Mouse (Mus musculus): ENCODE data around the gene Kpna2. TPM values are rescaled to one million over a fixed set of nuclear protein-coding genes. Genes with fewer than 3 reads are reported as not detected.

The Kpna2 gene
- total RNA-seq, 4 experiments from 2014 or later = 53.9 to 86.8 (median 74.8) TPM

Other genes starting within 250 kb of the Kpna2 start
- gene Pecam1, start 248.9 kb downstream of the Kpna2 start, total RNA-seq (2022) = 100 to 1,000 TPM in 3 of 4 experiments, 10 to 100 TPM in 1; 97.3 to 119 (median 109) TPM
- gene Milr1, start 248.3 kb downstream of the Kpna2 start, total RNA-seq (2022) = 1 to 10 TPM in 1 of 4 experiments, under 1 TPM in 3; 0.22 to 1.5 (median 0.74) TPM
- 1 to 10 TPM; 4.2 to 4.9 (median 4.6) TPM for gene Polg2, start 220.0 kb downstream of the Kpna2 start, total RNA-seq (2022)
- gene Ddx5, start 210.4 kb downstream of the Kpna2 start, total RNA-seq (2022) = 100 to 1,000 TPM; 247 to 395 (median 323) TPM
- 1 to 10 TPM; 3.3 to 6.1 (median 5.3) TPM for gene Cep95, start 210.3 kb downstream of the Kpna2 start, total RNA-seq (2022)
- 10 to 100 TPM; 34.0 to 40.3 (median 37.2) TPM for gene Smurf2, start 78.8 kb downstream of the Kpna2 start, total RNA-seq (2022)
- gene 1810010H24Rik, start 26.1 kb upstream of the Kpna2 start, total RNA-seq (2022) = 1 to 10 TPM; 1.7 to 2.7 (median 2.1) TPM
- 10 to 100 TPM; 24.8 to 30.3 (median 28.6) TPM for gene Bptf, start 132.6 kb upstream of the Kpna2 start, total RNA-seq (2022)
- gene Nol11, start 189.8 kb upstream of the Kpna2 start, total RNA-seq (2022) = 10 to 100 TPM; 19.0 to 20.7 (median 19.9) TPM